Mouse (Mus musculus): ENCODE results near the gene 1700019N19Rik.

The 1700019N19Rik gene

DNA sequence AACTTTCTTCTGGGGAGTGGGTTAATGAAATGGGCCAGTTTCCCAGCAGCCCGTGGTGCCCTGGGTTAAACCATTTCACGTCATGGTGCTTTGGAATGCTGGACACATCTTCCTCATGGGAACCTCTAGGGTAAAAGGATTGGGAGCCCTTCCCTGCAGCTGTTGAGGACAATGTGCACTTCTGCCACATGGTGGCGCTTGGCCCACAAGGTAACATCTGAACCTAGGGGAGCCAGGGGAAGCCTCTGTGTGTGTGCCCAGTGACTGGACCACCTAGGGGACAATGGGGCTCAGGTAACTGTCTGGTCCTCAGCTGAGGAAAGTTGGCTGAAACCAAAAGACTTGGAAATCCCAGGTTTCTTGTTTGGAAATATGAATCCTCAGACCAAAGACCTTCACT is 12.1 kb upstream of the 1700019N19Rik start:
- peak; percentile 62 to 69 for DNase-seq (ENCODE audit: low spot score in 2 of 2)

DNA sequence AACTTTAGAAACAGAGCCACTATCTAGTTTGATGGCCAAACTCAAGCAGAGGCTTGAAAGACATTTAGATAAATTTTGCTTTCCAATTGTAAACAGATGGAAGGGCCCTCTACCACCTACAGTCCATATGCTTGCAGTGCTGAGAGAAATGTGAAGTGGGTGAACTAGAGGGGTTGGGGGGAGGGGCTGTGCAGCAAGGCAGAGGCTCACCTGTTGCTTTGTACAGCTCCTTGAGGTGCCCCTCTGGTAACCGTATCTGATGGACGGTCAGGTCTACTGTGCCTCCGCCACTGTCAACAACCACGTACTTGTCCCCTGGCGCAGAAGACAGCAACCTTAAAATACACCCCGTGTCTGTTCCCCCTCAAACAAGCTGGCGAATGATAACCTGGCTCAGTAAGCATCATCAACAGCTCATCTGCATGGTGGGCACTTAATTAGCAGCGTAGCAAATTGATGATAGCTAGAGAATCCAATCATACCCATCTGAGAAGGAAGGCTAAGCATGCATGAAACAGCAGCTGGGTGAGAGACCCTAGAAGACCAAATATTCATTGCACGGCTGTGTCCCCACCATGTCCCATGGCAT is 11.0 kb upstream of the 1700019N19Rik start:
- DNase-seq (ENCODE audit: low spot score in 2 of 2) = peak in 1 of 2 experiments; percentile 27

DNA sequence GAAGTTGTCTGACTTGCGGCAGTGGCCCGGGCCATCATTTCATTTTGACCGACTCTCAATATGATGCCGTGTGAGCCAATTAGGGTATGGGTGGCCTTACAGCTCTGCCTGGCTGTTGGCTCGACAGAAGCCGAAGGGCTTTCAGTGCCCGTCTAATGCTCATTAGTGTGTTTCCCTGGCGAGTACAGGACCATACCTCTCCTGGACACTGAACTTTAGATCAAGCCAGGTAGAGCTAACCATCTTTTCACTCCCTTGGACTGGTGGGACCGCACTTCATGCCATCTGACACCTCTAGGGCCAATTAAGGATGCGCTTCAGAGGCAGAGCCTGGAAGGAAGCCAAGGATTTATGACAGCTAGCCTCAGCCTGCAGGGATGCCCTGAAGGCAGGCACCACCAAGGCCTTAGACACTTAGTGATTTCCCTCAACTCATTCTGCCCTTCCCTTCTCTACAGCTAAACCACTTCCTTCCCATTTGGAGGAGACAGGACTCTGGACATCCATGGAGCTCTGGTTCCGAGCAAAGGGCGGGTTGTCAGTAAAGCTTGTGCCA is 931 bp upstream of the 1700019N19Rik start:
- DNase-seq (ENCODE audit: low spot score in 2 of 2) = no peak

DNA sequence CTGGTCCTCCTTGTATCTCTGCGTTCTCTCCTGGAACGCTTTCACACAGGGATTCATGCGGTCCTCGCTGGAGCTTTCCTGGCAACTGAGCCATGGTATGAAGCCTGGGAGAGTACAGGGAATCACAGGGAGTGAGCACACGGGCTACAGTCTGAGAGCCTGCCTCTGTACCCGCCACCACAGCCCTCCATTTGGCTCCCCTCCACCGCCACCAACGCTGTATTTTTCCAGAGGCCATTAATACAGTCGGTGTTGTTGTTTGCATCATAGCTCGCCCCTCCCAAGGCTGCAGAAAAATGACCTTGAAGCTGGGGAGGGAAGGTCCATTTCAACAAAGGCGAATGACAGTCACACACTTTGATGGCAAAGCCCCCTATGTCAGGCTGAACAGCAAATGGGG is 5.1 kb downstream of the 1700019N19Rik start:
- no peak for DNase-seq (ENCODE audit: low spot score in 2 of 2)

DNA sequence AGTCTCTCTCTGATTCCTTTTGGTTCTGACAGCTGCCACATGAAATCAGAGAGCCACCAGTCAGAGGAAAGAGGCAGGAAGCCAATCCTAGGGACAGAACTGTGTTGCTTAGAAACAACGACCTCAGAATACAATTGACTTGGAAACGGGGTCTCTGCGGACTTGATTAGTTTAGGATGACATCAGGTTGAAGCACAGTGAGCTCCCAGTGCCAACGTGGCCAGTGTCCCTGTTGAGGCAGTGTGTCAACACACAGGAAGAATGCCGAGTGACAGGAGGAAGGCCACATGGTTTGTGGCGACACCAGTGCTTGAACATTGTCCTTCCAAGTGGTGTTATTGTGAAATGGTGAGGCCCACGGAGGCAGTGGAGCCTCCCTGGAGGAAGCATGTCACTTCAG is 10.3 kb downstream of the 1700019N19Rik start:
- DNase-seq (ENCODE audit: low spot score in 2 of 2) = no peak

DNA sequence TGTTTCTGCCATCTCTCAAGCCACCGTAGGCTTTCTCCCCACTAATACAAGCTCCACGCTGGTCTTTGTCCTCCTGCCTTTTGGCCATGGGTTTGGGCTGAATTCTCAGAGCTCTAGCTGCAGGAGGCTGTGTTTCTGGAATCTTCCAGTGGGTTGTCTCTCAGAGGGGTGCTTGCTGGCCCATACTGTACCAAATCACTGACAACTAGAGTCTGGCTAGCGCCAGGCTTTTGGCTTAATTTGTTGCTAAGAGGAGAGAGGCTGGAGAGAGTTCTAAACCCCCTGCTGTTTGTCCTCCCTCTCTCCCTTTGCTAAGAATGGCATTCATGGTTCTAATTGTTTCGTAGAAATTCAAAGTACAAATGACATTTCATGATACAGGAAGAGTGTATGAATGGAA is 12.7 kb downstream of the 1700019N19Rik start:
- no peak for DNase-seq (ENCODE audit: low spot score in 2 of 2)

DNA sequence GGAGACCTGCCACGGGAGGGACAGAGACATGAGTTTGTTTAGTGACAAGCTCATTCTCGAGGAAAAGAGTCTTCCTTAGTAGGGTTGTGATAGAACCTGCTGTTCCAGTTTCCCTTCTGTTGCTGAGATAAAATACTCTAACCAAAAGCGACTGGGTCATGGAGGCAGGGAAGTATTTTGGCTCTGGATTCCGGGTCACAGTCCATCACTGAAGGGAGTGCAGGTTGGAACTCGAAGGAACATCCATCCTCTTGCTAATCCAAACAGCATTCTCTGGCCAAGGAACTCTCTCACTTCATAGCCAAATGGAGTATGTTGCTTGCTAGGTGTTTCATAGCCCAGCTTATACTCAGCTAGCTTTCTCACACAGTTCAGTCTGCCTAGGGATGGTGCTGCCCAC is 17.8 kb downstream of the 1700019N19Rik start:
- DNase-seq (ENCODE audit: low spot score in 2 of 2) = no peak

DNA sequence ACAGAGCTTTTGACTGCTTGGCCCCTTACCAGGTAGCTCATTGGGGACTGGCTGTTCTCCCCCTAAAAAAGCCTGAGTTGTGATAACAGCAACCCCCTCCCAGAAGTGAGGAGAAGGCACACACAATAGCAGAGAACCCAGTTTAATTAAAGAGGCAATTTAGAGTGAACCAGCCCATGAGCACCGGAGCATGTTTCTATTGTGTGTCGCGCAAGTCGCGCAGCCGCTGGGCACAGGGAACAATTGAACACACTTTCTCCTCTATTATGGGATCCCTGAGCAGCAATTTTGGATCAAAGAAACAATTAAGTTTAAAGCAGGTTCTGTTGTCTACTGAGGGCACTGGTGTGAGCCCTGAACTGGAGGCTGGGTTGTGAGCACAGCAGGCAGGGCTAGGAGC is 26.9 kb downstream of the 1700019N19Rik start:
- DNase-seq (ENCODE audit: low spot score in 2 of 2) = no peak

DNA sequence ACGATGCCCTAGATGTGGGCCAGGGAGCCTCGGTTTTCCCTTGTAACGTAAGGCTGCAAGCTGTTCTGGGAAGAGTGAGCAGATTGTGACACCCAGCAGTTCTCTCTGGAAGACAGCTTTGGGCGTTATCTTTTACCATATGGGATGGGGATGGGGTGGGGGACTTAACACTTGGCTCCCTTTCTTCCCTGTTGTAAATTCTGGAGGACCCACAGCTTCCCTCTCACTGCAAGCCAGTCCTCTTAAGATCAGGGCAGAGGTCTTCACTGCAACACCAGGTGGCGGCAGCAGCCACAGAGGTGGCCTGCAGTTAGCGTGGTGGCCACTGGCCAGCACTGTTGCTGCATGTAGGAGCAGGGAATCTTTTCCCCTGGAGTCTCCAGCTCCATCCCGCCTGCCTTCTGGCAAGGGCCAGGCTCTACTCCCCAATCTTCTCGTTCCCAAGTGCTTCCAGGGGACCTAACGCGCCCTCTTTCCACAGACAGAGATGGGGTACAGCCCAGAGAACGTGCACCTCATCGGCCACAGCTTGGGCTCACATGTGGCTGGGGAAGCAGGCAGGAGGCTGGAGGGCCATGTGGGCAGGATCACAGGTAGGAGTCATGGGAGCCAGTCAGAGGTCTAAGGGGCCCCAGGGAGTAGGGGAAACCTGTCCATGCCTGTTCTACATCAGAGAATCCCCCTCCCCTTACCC is 31.3 kb downstream of the 1700019N19Rik start:
- DNase-seq (ENCODE audit: low spot score in 2 of 2) = peak; percentile 41 to 43

DNA sequence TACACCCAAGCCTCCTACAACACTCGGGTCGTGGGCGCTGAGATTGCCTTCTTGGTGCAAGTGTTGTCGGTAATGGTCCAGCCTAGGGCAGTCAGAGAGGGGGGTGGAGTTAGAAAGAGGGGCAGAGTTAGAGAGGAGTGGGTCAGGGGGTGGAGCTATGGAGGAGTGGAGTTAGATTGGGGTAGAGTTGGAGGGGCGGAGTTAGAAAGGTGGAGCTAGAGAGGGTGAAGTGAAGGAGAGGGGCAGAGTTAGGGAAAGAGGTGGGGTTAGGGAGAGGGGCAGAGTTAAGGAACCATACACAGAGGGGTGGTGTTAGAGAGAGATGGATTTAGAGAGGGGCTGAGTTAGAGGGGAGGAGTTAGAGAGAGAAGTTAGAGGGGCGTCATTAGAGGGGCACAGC is 31.9 kb downstream of the 1700019N19Rik start:
- DNase-seq (ENCODE audit: low spot score in 2 of 2) = no peak

DNA sequence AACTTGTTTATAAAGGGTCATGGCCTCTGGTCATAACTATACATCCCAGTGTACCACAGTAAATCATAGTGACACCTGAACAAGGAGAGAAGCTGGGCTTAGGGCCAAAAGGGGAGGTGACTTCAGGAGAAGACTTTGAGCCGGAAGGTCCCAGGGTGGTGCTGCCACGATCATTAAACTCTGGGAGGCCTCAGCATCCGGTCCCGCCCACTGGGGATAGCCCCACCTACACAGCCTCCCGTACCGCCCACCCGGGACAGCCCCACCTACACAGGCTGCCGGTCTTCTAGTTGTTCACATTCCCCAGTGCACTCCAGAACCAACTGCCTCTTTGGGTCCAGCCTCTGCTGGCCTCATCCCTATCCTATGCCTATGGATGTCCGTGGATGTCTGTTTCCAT is 34.8 kb downstream of the 1700019N19Rik start, which contains the start of gene Pnliprp2:
Gene Pnliprp2 (plus strand): TSS at position 297 of the 400 bp plus-strand sequence.
- no peak for DNase-seq (ENCODE audit: low spot score in 2 of 2)

DNA sequence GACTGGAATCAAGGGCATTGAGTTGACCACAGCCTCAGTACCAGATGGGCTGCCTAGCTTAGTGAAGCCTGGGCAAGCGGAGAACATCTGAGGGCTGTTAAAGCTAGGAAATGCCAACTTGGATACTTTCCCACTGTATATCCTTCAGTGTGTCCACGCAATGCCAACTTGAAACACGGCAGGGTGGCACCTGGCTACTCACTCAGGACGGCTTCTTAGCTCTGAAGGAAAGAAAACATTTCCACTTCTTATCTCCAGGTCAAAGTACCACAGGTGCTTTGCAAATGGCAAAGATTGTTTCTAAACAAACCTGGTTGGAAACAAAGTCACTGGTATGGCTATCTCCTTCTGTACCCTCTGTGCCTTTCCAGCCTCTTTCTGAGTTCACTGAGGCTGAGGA is 35.4 kb downstream of the 1700019N19Rik start:
- no peak for DNase-seq (ENCODE audit: low spot score in 2 of 2)

DNA sequence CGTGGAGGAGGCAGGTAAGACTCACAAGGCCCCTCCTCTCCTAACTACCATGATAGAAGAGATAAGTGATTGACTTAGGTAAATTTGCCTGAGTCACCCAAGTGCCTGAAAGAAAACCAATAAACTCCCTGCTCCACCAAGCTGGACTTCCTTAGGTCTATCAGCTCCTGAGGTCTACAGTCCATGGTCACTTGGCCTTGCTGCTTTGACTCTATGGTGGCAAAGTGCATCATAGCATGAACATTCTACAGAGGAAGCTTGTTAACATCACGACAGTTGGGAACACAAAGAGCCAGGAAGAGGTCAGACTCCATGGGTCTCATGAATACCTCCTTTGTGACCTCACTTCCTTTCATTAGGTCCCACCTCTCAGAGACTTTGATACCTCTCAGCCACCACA is 42.8 kb downstream of the 1700019N19Rik start:
- DNase-seq (ENCODE audit: low spot score in 2 of 2) = no peak

DNA sequence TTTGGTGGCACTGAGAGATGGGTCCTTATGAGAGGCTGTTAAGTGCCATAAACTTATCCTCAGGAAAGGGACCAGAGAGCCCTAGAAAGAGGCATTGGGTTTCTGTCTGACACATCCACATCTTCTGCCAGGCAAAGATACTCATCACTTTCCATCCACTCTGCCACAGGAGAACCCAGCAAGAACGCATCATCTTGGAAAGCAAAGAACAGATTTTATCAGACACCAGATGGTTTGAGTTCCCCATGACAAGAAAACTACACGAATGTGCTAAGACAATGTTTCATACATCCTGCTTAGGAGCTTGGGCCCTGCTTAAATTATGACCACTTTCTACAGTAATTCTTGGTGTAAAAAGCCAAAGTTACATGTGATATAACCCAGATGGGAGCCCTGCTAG is 43.4 kb downstream of the 1700019N19Rik start:
- no peak for DNase-seq (ENCODE audit: low spot score in 2 of 2)

DNA sequence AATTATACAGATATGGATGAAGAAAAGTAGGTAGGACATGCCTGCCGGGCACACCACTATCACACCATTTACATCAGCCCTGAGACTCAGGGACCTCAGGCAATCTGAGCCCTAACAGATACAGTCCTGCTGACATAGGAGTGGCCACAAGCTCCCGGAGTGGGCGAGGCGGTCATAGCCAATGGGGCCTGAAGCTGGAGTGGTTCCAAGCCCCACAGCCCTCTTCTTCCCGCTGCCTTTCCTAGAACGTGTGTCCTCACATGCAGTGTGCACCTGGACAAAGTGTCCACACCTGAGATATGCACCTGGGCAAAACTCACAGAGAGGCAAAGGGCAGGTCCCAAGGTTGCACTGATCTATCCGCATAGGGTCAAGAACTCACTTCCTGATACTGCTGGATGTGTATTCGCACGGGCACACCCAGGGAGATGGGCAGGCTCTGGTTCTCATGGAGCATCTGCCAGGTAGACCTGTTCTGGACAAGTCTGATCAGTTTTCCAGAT is 46.7 kb downstream of the 1700019N19Rik start:
- DNase-seq (ENCODE audit: low spot score in 2 of 2) = no peak

DNA sequence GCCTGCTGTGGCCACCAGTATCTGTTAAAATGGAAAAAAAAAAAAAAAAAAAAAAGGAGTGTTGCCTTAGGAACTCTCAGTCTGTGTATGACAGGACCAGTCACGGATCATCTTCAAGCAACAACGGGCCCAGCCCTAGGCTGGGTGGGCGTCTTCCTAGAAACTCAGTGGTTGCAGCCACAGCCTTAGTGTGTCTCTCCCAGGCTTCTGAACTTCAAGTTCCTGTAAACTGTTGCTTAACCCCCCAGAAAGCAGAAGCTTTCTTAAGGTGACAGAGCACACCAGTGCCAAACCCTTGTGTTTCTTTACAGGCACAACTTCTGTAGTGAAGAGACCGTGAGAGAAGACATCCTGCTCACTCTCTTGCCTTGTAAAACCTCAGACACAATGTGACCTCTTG is 50.5 kb downstream of the 1700019N19Rik start:
- DNase-seq (ENCODE audit: low spot score in 2 of 2) = no peak

DNA sequence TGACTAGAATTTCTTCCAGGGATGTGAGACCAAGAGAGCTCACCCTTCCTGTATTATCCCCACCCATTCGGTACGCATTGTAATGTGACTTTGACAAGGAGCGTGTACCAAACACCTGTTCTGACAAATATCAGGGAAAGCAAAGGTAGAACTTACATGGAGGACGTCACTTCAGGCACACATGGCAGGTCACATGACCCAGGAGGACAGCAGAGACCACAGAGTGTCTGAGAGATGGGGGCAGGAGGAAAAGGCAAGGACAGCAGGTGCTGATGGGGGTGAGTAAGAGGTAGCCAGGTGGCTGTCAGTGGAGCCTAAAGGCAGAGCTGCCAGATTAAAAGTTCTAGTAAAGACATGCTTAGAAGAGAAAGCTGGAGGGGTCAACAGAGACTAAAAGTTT is 51.5 kb downstream of the 1700019N19Rik start:
- no peak for DNase-seq (ENCODE audit: low spot score in 2 of 2)

DNA sequence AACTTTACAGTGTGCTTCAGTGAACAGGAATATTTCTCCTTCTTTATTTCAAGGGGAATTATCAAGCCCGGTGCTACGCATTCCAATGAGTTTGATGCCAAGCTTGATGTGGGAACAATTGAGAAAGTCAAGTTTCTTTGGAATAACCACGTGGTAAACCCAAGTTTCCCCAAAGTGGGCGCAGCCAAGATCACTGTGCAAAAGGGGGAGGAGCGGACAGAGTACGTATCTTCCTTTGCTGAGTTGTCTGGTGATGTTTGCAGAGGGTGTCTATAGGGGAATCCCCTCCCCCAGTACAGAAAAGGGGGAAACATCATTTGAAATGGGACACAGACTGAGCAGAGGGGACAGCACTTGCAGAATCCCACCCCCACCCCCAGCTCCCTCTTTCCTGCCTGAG is 53.2 kb downstream of the 1700019N19Rik start:
- no peak for DNase-seq (ENCODE audit: low spot score in 2 of 2)

DNA sequence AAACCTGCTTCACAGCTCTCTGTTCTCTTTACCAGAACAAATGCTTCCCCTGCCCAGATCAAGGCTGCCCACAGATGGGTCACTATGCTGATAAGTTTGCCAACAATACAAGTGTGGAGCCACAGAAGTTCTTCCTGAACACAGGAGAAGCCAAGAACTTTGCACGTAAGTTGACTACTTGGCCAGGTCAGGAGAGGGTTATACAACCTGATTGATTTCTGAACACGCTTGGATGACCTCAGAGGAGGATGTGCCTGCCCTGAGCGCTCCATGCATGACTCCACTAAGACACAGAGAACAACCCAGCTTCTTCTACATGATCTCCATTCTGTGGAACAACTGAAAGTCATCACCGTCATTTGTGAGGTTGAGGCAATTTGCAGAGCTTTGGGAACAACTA is 56.1 kb downstream of the 1700019N19Rik start:
- DNase-seq (ENCODE audit: low spot score in 2 of 2) = no peak
